Mouse (Mus musculus) heart, postnatal 0 days (tissue): ENCODE data around the gene Slc9a6.

ENCODE experiments used
- CTCF ChIP-seq: IDR thresholded peaks from 2 replicates; pipeline ENCODE4 v1.5.1; 2016; ENCODE audit warnings: antibody characterized with exemption, control low read depth, low read depth
- EP300 ChIP-seq: IDR thresholded peaks from 2 replicates; pipeline ENCODE4 v1.6.1; 2016; ENCODE audit warnings: antibody characterized with exemption, low read depth

GRCm38 (mm10) chrX:56697199-56697780 lies 87.7 kb downstream of the Slc9a6 start:
- no peak for TF ChIP-seq CTCF
- TF ChIP-seq EP300: no peak
